Mouse (Mus musculus): Measurements from ENCODE around the gene Msi1.

GRCm38 (mm10) chr5:115473191-115473590 lies 43.8 kb downstream of the Msi1 start:
- no peak for TF ChIP-seq POLR2A (IDR thresholded peaks at IDR 0.05; ENCODE audit: borderline replicate concordance, control insufficient read depth, low read depth, low read length)
- TF ChIP-seq CTCF (IDR thresholded peaks at IDR 0.05; ENCODE audit: control insufficient read depth, insufficient read depth, low read length), result 0 out of 2 replicates have a peak, but pooled peaks have one; percentile 2
